Mouse (Mus musculus) erythroid progenitor cell, adult 5-6 weeks (primary cell): ENCODE measurements around the gene Abca1. TPM values are rescaled to one million over a fixed set of nuclear protein-coding genes. Genes with fewer than 3 reads are reported as not detected.

Source experiments
- ATAC-seq: replicated peaks from 2 replicates; pipeline ENCODE4 v1.8.0; 2016; ENCODE audit warnings: moderate number of reproducible peaks, mild to moderate bottlenecking, moderate TSS enrichment, inconsistent platforms; ENCODE audit not compliant: poor library complexity, low FRiP score, severe bottlenecking
- total RNA-seq, 2 experiments: library from RNA; stranded (forward) in 1 of 2; stranded (reverse) in 1 of 2; fragments of 150-400 nt in 1 of 2; fragments of 186-747, 209-891 nt in 1 of 2; gene quantifications; 2 replicates each; pipeline versions ENCODE4 v1.2.3 to v1.2.4; 2015 to 2017; ENCODE audit warnings: low replicate concordance in 2 of 2

Gene Abca1
- total RNA-seq, 2 experiments from 2014 or later, result 1.3 to 2.8 TPM

GRCm38 (mm10) chr4:53152655-53153054 lies 7.0 kb downstream of the Abca1 start:
- ATAC-seq, result no peak

DNA sequence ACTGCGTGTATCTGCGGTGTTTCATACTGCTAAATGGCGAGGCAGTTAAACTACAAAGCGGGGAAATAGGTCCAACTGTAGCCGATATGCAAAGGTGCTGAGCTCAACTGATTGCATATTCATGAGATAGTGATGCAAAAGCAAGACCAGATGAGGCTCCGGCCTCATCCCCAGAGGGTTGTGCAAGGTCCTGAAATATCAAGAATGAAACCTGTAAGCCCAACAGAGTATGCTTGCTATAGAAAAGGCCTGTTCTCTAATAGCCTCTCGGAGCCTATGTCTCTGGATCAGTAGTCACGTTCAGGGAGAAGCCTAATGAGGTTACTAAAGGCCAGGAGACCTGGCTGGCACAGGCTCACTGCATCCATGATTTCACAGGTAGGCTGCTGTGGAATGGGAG lies 9.2 kb downstream of the Abca1 start:
- ATAC-seq, result no peak

DNA sequence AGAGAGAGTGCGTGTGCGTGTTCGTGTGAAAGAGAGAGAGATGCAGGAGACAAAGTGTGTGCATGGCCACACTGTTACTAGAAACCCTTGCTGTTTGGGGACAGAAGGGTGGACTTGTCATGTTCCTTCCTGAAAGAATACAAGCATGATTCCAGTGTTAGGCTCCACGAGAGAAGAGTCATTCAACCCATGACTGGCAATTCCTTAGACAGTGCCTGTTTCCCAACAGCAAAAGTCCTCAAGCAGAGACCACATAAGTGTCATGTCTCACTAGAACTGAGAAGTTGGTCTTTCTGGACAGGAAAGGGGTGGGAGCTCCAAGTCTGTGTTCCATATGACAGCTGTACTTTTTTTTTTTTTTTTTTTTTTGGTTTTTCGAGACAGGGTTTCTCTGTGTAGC lies 10.1 kb downstream of the Abca1 start:
- no peak for ATAC-seq

GRCm38 (mm10) chr4:53148817-53149216 lies 10.9 kb downstream of the Abca1 start:
- no peak for ATAC-seq

GRCm38 (mm10) chr4:53147454-53147853 lies 12.2 kb downstream of the Abca1 start:
- ATAC-seq, result no peak

DNA sequence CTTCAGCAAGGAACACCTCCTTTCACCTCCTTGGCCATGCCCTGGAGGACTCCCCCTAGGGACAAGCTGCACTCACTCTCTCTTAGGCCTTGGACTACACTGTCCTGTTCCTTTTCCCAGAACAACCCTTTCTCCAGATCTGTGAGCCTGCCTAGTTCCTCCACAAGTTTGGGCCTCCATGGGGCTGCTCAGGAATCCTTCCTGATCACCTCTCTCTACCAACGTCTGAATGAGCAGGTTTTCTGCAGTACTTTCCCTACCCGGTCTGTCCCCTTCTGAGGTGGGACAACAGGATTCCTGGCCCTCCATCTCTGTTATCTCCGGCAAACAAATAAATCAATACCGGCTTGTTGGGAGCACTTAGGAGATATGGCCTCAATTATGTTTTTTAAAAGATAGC lies 12.6 kb downstream of the Abca1 start:
- no peak for ATAC-seq

DNA sequence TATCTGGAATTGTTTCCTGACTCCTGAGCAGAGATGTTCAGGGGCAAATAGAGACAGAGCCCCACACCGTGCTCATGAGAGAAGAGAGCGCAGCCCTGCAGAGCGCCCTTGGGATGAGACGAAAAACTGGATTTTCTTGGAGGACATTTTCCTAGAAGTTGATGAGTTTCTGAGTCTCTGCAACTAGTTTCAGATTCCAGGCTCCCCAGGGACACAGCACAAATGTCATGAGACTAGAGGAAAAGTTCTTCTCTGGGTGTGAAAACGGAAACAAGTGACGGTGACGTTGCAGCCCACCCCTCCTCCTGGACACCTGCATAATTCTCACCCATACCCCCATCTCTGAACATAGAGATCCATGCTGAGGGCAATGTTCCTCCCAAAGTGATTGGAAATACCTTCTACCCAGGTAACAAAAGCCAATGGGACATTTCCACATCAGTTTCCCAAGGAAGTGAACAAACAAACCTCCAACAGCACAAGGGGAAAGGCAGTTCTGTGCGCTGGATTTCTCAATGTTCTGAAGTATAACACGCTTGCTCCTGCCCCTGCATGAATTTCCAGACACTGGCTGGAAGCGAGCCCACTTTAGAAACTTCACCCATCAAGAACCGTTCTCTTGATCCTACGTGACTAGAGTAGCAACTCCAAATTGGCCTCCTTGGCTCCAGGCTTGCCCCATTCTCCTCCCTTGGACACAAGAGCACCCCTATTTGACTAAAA lies 13.3 kb downstream of the Abca1 start:
- no peak for ATAC-seq

- ATAC-seq, result no peak
Observed at GRCm38 (mm10) chr4:53145434-53146168, 14.1 kb downstream of the Abca1 start.

GRCm38 (mm10) chr4:53144571-53144970 lies 15.1 kb downstream of the Abca1 start:
- ATAC-seq, result no peak

DNA sequence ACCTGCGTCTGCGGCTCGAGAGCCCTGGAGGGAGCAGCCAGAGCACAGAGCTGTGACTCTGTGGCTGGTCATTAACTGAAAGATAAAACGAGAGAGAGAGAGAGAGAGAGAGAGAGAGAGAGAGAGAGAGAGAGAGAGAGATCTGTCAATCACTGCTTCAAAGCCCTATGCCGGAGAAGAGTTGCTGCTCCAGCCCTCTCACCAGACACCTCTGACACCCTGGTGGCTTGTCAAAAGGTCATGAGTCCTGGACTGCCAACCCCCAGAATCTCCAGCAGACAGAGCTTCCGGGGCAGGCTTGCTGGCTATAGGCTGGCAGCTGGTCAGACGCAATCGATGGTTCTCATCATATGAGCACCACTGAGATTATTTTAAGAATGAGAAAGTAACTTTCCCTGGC lies 15.7 kb downstream of the Abca1 start:
- no peak for ATAC-seq

GRCm38 (mm10) chr4:53140678-53141077 lies 19.0 kb downstream of the Abca1 start:
- ATAC-seq, result no peak

DNA sequence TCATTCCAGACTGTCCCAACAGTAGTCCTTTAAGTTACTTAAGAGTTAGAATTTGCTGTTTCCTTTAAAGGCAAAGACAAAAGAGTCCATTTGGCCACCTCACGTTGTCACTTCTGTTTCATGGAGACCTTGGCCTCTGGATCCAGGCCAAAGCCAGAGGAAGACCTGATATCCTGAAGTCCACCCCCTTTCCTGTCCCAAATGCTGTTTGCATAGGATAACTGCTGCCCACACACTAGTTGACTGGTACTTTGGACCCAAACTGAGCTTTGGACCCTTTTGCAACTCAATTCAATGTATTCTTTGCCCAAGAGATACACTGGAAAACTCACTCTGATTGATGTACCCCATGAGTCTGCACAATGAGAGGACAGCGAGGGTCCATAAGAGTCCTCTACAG lies 20.2 kb downstream of the Abca1 start:
- ATAC-seq, result no peak

DNA sequence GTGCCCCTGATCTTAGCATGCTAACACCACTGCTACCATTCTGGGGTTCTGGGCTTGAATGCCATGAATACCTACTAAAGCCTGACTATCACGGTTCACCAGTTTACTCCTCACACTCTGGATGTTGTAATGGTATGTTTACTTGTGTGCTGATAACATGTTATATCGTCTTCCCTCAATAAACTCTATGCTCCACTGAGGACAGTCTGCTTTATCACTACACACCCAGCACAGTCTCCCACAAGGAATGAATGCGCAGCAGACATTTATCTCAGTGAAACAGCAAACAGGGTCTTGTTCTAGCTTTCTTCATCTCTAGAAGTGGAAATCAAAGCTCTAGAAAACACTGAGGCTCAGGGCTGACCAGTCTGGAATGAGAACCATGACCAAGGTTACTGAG lies 20.7 kb downstream of the Abca1 start:
- ATAC-seq, result peak; percentile 50

- no peak for ATAC-seq
Observed at GRCm38 (mm10) chr4:53137087-53137486, 22.6 kb downstream of the Abca1 start.

DNA sequence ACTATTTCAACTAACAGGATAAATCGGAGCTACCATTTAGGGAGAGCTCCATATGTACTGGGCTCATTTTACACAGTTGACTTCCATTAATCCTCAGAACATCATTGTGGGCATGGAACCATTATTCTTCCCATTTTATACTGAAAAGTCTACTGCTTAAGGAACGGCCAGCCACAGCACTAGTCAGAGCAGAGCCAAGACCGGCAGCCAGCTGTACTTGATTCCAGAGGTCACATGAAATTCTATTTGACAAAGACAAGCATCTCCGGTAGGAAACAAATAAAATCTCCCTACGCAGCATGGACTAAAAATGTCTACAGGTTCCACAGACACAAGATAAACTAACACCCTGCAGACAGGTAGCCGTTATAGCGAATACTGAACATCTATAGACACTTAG lies 24.9 kb downstream of the Abca1 start:
- ATAC-seq, result no peak

- no peak for ATAC-seq
Observed at GRCm38 (mm10) chr4:53133995-53134394, 25.7 kb downstream of the Abca1 start.

GRCm38 (mm10) chr4:53131538-53131937 lies 28.2 kb downstream of the Abca1 start:
- ATAC-seq, result no peak

- no peak for ATAC-seq
Observed at GRCm38 (mm10) chr4:53130622-53131517, 28.8 kb downstream of the Abca1 start.

- no peak for ATAC-seq
Observed at GRCm38 (mm10) chr4:53129716-53130301, 29.9 kb downstream of the Abca1 start.

DNA sequence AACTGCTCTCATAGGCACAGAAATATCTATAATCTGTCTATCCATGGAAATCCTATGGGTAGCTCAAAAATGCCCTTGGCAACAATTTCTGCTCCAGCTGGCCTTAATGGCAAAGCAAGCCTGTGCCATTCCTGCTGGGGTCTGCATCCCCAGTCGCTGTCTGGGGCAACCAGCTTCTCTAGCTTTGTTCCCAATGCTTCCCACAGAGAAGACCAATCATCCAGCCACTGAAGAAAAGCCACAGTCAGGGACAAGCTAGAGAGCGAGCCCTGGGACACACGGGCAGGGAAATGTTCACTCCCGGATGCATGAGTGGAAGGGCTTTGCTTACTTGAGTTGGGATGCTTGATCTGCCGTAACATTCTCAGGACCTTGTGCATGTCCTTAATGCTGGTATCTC lies 32.4 kb downstream of the Abca1 start:
- ATAC-seq, result no peak
